Mouse (Mus musculus): ENCODE results near the gene Nfs1. TPM values are rescaled to one million over a fixed set of nuclear protein-coding genes. Genes with fewer than 3 reads are reported as not detected.

Gene Nfs1
- total and polyA plus RNA-seq, 3 experiments, result 51.3 to 72.1 (median 58.6) TPM

GRCm38 (mm10) chr2:156181592-156181991 is 37.6 kb upstream of the Nfs1 start:
- dilution Hi-C loops (cut with MboI; ENCODE audit: extremely low pct_ligation_motif_present, extremely low pct_unique_long_range_greater_than_20kb, low sequenced_read_pairs), result no loop called here
- in situ Hi-C loops (cut with MboI; ENCODE audit: low pct_ligation_motif_present, low pct_unique_long_range_greater_than_20kb, low sequenced_read_pairs), result no loop called here
- H3K27ac ChIP-seq (ENCODE audit: insufficient read depth, low read depth), result no peak overlapping the region
- no peak for DNase-seq (ENCODE audit: extremely low read depth)
- H3K9ac ChIP-seq (ENCODE audit: insufficient read depth, low read depth), result peak overlapping the region; percentile 98; the same call in 1 of the 2 replicates
- peak overlapping the region; percentile 98; the same call in 1 of the 2 replicates for H3K4me2 ChIP-seq (ENCODE audit: insufficient read depth, low read depth, poor library complexity, severe bottlenecking)
- H3K79me2 ChIP-seq (replicated peaks; ENCODE audit: control insufficient read depth, extremely low read depth, insufficient read depth, poor library complexity, severe bottlenecking), result peaks cover 29% of the 10 kb centered on the region
- TF ChIP-seq USF2 (conservative IDR thresholded peaks at IDR 0.05; ENCODE audit: low read depth, low read length), result no peak
- TF ChIP-seq MXI1 (IDR thresholded peaks at IDR 0.05; ENCODE audit: low read depth, low read length), result no peak
- no peak for TF ChIP-seq HCFC1 (IDR thresholded peaks at IDR 0.05; ENCODE audit: low read depth, low read length)
- no peak for TF ChIP-seq ZC3H11A (IDR thresholded peaks at IDR 0.05; ENCODE audit: low read depth, low read length)
- TF ChIP-seq MAZ (IDR thresholded peaks at IDR 0.05; ENCODE audit: low read depth, low read length), result no peak
- TF ChIP-seq CHD1 (IDR thresholded peaks at IDR 0.05; ENCODE audit: low read depth, low read length), result no peak
- TF ChIP-seq POLR2AphosphoS2 (IDR thresholded peaks at IDR 0.05; ENCODE audit: low read depth, low read length), result no peak
- TF ChIP-seq SIN3A (IDR thresholded peaks at IDR 0.05; ENCODE audit: low read length), result no peak
- no peak for TF ChIP-seq ZNF384 (IDR thresholded peaks at IDR 0.05; ENCODE audit: low read depth, low read length)
- TF ChIP-seq MAFK (IDR thresholded peaks at IDR 0.05; ENCODE audit: insufficient replicate concordance, low read length), result no peak
- TF ChIP-seq RCOR1 (conservative IDR thresholded peaks at IDR 0.05; ENCODE audit: low read depth, low read length), result no peak
- no peak for TF ChIP-seq ELF1 (IDR thresholded peaks at IDR 0.05; ENCODE audit: low read depth, low read length)
- no peak for TF ChIP-seq KAT2A (IDR thresholded peaks at IDR 0.05; ENCODE audit: insufficient replicate concordance, low read length)
- no peak for TF ChIP-seq GABPA (IDR thresholded peaks at IDR 0.05; ENCODE audit: insufficient replicate concordance, low read depth, low read length)
- TF ChIP-seq JUND (conservative IDR thresholded peaks at IDR 0.05; ENCODE audit: low read depth, low read length), result no peak
- no peaks in the 10 kb centered on the region for H3K27me3 ChIP-seq (replicated peaks)
- H3K4me3 ChIP-seq (replicated peaks in 1 of 3; ENCODE audit: low read depth in 2 of 3, low read length in 2 of 3, poor library complexity in 1 of 3), result no peak overlapping the region
- no peaks in the 10 kb centered on the region for H3K9me3 ChIP-seq (replicated peaks; ENCODE audit: low read length)
- H3K36me3 ChIP-seq (replicated peaks in 1 of 2; ENCODE audit: control insufficient read depth in 1 of 2, insufficient read depth in 1 of 2, low read length in 1 of 2), result peaks cover 15 to 21% of the 10 kb centered on the region in 2 experiments
- H3K4me1 ChIP-seq (ENCODE audit: control insufficient read depth in 1 of 2, insufficient read depth in 2 of 2), result peaks cover 0 to 18% of the 10 kb centered on the region in 2 experiments; a peak in 2 of 4 replicates

GRCm38 (mm10) chr2:156180824-156181590 is 37.0 kb upstream of the Nfs1 start:
- TF ChIP-seq ZC3H11A (IDR thresholded peaks at IDR 0.05; ENCODE audit: low read depth, low read length) (no peak), JUND (conservative IDR thresholded peaks at IDR 0.05; ENCODE audit: low read depth, low read length) (no peak), SIN3A (IDR thresholded peaks at IDR 0.05; ENCODE audit: low read length) (no peak), E2F4 (IDR thresholded peaks at IDR 0.05; ENCODE audit: insufficient replicate concordance, low read depth, low read length) (no peak), ETS1 (conservative IDR thresholded peaks at IDR 0.05; ENCODE audit: low read depth, low read length) (no peak), GABPA (IDR thresholded peaks at IDR 0.05; ENCODE audit: insufficient replicate concordance, low read depth, low read length) (no peak), NELFE (IDR thresholded peaks at IDR 0.05; ENCODE audit: low read depth, low read length) (no peak), CHD2 (IDR thresholded peaks at IDR 0.05; ENCODE audit: low read length) (no peak), TCF12 (IDR thresholded peaks at IDR 0.05; ENCODE audit: low read depth, low read length) (no peak), SMC3 (IDR thresholded peaks at IDR 0.05; ENCODE audit: low read depth, low read length) (no peak), RAD21 (IDR thresholded peaks at IDR 0.05; ENCODE audit: low read depth, low read length) (no peak), MAZ (IDR thresholded peaks at IDR 0.05; ENCODE audit: low read depth, low read length) (no peak), POLR2A (IDR thresholded peaks at IDR 0.05; ENCODE audit: low read depth, low read length) (no peak), MYC (IDR thresholded peaks at IDR 0.05; ENCODE audit: low read depth, low read length) (no peak), TBP (conservative IDR thresholded peaks at IDR 0.05; ENCODE audit: low read depth, low read length) (no peak), USF2 (conservative IDR thresholded peaks at IDR 0.05; ENCODE audit: low read depth, low read length) (no peak), MXI1 (IDR thresholded peaks at IDR 0.05; ENCODE audit: low read depth, low read length) (no peak)
- Histone ChIP-seq H3K79me2 (replicated peaks; ENCODE audit: control insufficient read depth, extremely low read depth, insufficient read depth, poor library complexity, severe bottlenecking) (peaks cover 30% of the 10 kb centered on the region), H3K4me1 (ENCODE audit: control insufficient read depth in 1 of 2, insufficient read depth in 2 of 2) (peaks cover 0 to 24% of the 10 kb centered on the region in 2 experiments; a peak in 2 of 4 replicates), H3K4me2 (ENCODE audit: insufficient read depth, low read depth, poor library complexity, severe bottlenecking) (peak overlapping the region; percentile 98), H3K9ac (ENCODE audit: insufficient read depth, low read depth) (peak overlapping the region; percentile 98), H3K4me3 (replicated peaks in 1 of 3; ENCODE audit: low read depth in 2 of 3, low read length in 2 of 3, poor library complexity in 1 of 3) (peak overlapping the region; percentile 53 to 76 (median 68)), H3K36me3 (replicated peaks in 1 of 2; ENCODE audit: control insufficient read depth in 1 of 2, insufficient read depth in 1 of 2, low read length in 1 of 2) (peaks cover 15 to 27% of the 10 kb centered on the region in 2 experiments), H3K27ac (ENCODE audit: insufficient read depth, low read depth) (peak overlapping the region; percentile 92), H3K9me3 (replicated peaks; ENCODE audit: low read length) (no peaks in the 10 kb centered on the region), H3K27me3 (replicated peaks) (no peaks in the 10 kb centered on the region)
- no peak for DNase-seq (ENCODE audit: extremely low read depth)
- in situ Hi-C loops (cut with MboI; ENCODE audit: low pct_ligation_motif_present, low pct_unique_long_range_greater_than_20kb, low sequenced_read_pairs), result no loop called here
- dilution Hi-C loops (cut with MboI; ENCODE audit: extremely low pct_ligation_motif_present, extremely low pct_unique_long_range_greater_than_20kb, low sequenced_read_pairs), result no loop called here

Data from CH12.LX (cell line).